Mouse (Mus musculus): ENCODE results near the gene Mybphl. TPM values are rescaled to one million over a fixed set of nuclear protein-coding genes. Genes with fewer than 3 reads are reported as not detected.
A peak's percentile ranks its signal among the peaks of the same experiment; 100 is the strongest.

Mybphl gene
- polyA plus RNA-seq, 1 experiment from 2014 or later, result not detected

- Histone ChIP-seq H3K27me3 (replicated peaks) (peaks cover 13% of the 10 kb centered on the region), H3K36me3 (peaks cover 10% of the 10 kb centered on the region; the same call in 1 of the 2 replicates), H3K9ac (peak within 1 kb of the TSS; percentile 69), H3K4me3 (replicated peaks) (peak within 1 kb of the TSS; percentile 74), H3K27ac (no peak within 1 kb of the TSS; the same call in 1 of the 2 replicates), H3K4me1 (replicated peaks) (peaks cover 19% of the 10 kb centered on the region), H3K4me2 (replicated peaks) (peak within 1 kb of the TSS; percentile 99), H3K9me3 (0 out of 2 replicates have a peak, but pooled peaks cover 7% of the 10 kb centered on the region)
- ATAC-seq, result peak; percentile 60
- 7% methylated on average over 67 of the region's 67 CpGs for WGBS
These were observed 50.4 kb downstream of the Mybphl start, which contains the start of gene Celsr2 for GRCm38 (mm10) chr3:108414857-108415830. TSS of gene Celsr2 (minus strand) at chr3:108415552.

- Histone ChIP-seq H3K36me3 (peaks cover 10% of the 10 kb centered on the region; the same call in 1 of the 2 replicates), H3K4me3 (replicated peaks) (peak overlapping the region; percentile 74), H3K9ac (peak overlapping the region; percentile 69), H3K27me3 (replicated peaks) (peaks cover 13% of the 10 kb centered on the region), H3K4me2 (replicated peaks) (peak overlapping the region; percentile 99), H3K27ac (no peak overlapping the region; the same call in 1 of the 2 replicates), H3K9me3 (0 out of 2 replicates have a peak, but pooled peaks cover 7% of the 10 kb centered on the region), H3K4me1 (replicated peaks) (peaks cover 17% of the 10 kb centered on the region)
- WGBS, result under 1% methylated on average over 48 of the region's 48 CpGs
- peak; percentile 92 for ATAC-seq
These were observed 51.1 kb downstream of the Mybphl start for GRCm38 (mm10) chr3:108415831-108416223.

GRCm38 (mm10) chr3:108423006-108423405 is 58.3 kb downstream of the Mybphl start:
- 45% methylated on average over 6 of the region's 6 CpGs for WGBS
- no peak for ATAC-seq

GRCm38 (mm10) chr3:108423844-108424801 is 59.4 kb downstream of the Mybphl start:
- ATAC-seq, result peak; percentile 79
- Histone ChIP-seq H3K9ac (peak overlapping the region; percentile 24; the same call in 1 of the 2 replicates), H3K27ac (no peak overlapping the region), H3K27me3 (replicated peaks) (no peaks in the 10 kb centered on the region), H3K4me1 (replicated peaks) (peaks cover 11% of the 10 kb centered on the region), H3K4me3 (replicated peaks) (no peak overlapping the region), H3K9me3 (no peaks in the 10 kb centered on the region), H3K36me3 (peaks cover 33% of the 10 kb centered on the region), H3K4me2 (replicated peaks) (peak overlapping the region; percentile 44)
- WGBS, result 20% methylated on average over 11 of the region's 11 CpGs

More at GRCm38 (mm10) chr3:108423006-108423405, 58.3 kb downstream of the Mybphl start:
- Histone ChIP-seq H3K36me3 (peaks cover 22% of the 10 kb centered on the region), H3K27me3 (replicated peaks) (no peaks in the 10 kb centered on the region), H3K9ac (no peak overlapping the region), H3K9me3 (no peaks in the 10 kb centered on the region), H3K4me3 (replicated peaks) (no peak overlapping the region), H3K27ac (no peak overlapping the region), H3K4me2 (replicated peaks) (no peak overlapping the region), H3K4me1 (replicated peaks) (peaks cover 11% of the 10 kb centered on the region)

- WGBS, result 83% methylated on average over 7 of the region's 7 CpGs
- ATAC-seq, result no peak
- Histone ChIP-seq H3K4me2 (replicated peaks) (no peak overlapping the region), H3K4me1 (replicated peaks) (peaks cover 11% of the 10 kb centered on the region), H3K9ac (no peak overlapping the region), H3K4me3 (replicated peaks) (no peak overlapping the region), H3K36me3 (peaks cover 39% of the 10 kb centered on the region), H3K9me3 (no peaks in the 10 kb centered on the region), H3K27ac (no peak overlapping the region), H3K27me3 (replicated peaks) (no peaks in the 10 kb centered on the region)
These were observed 60.4 kb downstream of the Mybphl start for GRCm38 (mm10) chr3:108424944-108425623.

- Histone ChIP-seq H3K4me2 (replicated peaks) (no peak overlapping the region), H3K4me1 (replicated peaks) (peaks cover 11% of the 10 kb centered on the region), H3K9me3 (no peaks in the 10 kb centered on the region), H3K9ac (no peak overlapping the region), H3K36me3 (peaks cover 39% of the 10 kb centered on the region), H3K27ac (no peak overlapping the region), H3K4me3 (replicated peaks) (no peak overlapping the region), H3K27me3 (replicated peaks) (no peaks in the 10 kb centered on the region)
- 90% methylated on average over 6 of the region's 6 CpGs for WGBS
- ATAC-seq, result no peak
These were observed 60.9 kb downstream of the Mybphl start for GRCm38 (mm10) chr3:108425624-108426018.

Other genes with a start within 250 kb of the Mybphl start
- 165 and 183 TPM in 2 replicates for gene Gnai3, start 218.8 kb upstream of the Mybphl start, polyA plus RNA-seq (2015; fragmentation: Nextera tagmentation; extraction: Ambion mirVana)
- 0.15 and 0.21 TPM in 2 replicates for gene Gpr61, start 210.0 kb upstream of the Mybphl start, polyA plus RNA-seq (2015; fragmentation: Nextera tagmentation; extraction: Ambion mirVana)
- gene Amigo1, start 178.6 kb upstream of the Mybphl start, polyA plus RNA-seq (2015; fragmentation: Nextera tagmentation; extraction: Ambion mirVana), result 3.9 and 4.4 TPM in 2 replicates
- 3.6 and 3.8 TPM in 2 replicates for gene Cyb561d1, start 163.7 kb upstream of the Mybphl start, polyA plus RNA-seq (2015; fragmentation: Nextera tagmentation; extraction: Ambion mirVana)
- gene Atxn7l2, start 154.0 kb upstream of the Mybphl start, polyA plus RNA-seq (2015; fragmentation: Nextera tagmentation; extraction: Ambion mirVana), result 10.9 and 11.3 TPM in 2 replicates
- gene Sypl2, start 138.3 kb upstream of the Mybphl start, polyA plus RNA-seq (2015; fragmentation: Nextera tagmentation; extraction: Ambion mirVana), result 0.21 and 0.27 TPM in 2 replicates
- 271 and 291 TPM in 2 replicates for gene Psma5, start 108.0 kb upstream of the Mybphl start, polyA plus RNA-seq (2015; fragmentation: Nextera tagmentation; extraction: Ambion mirVana)
- 9.4 and 10.4 TPM in 2 replicates for gene Sort1, start 80.8 kb upstream of the Mybphl start, polyA plus RNA-seq (2015; fragmentation: Nextera tagmentation; extraction: Ambion mirVana)
- gene Psrc1, start 18.9 kb downstream of the Mybphl start, polyA plus RNA-seq (2015; fragmentation: Nextera tagmentation; extraction: Ambion mirVana), result 28.8 and 30.3 TPM in 2 replicates
- 3.2 and 6.1 TPM in 2 replicates for gene Celsr2, start 50.6 kb downstream of the Mybphl start, polyA plus RNA-seq (2015; fragmentation: Nextera tagmentation; extraction: Ambion mirVana)
- gene Sars, start 80.3 kb downstream of the Mybphl start, polyA plus RNA-seq (2015; fragmentation: Nextera tagmentation; extraction: Ambion mirVana), result 145 and 150 TPM in 2 replicates
- 0.34 TPM in 1 of 2 replicates, not detected in the other for gene 1700013F07Rik, start 169.2 kb downstream of the Mybphl start, polyA plus RNA-seq (2015; fragmentation: Nextera tagmentation; extraction: Ambion mirVana)
- gene 5330417C22Rik, start 171.6 kb downstream of the Mybphl start, polyA plus RNA-seq (2015; fragmentation: Nextera tagmentation; extraction: Ambion mirVana), result 17.1 and 26.7 TPM in 2 replicates
- 34.3 and 35.5 TPM in 2 replicates for gene Tmem167b, start 197.6 kb downstream of the Mybphl start, polyA plus RNA-seq (2015; fragmentation: Nextera tagmentation; extraction: Ambion mirVana)
- gene Taf13, start 206.8 kb downstream of the Mybphl start, polyA plus RNA-seq (2015; fragmentation: Nextera tagmentation; extraction: Ambion mirVana), result 38.4 and 39.4 TPM in 2 replicates
- 7.0 and 8.7 TPM in 2 replicates for gene Wdr47, start 226.4 kb downstream of the Mybphl start, polyA plus RNA-seq (2015; fragmentation: Nextera tagmentation; extraction: Ambion mirVana)